Mouse (Mus musculus): ENCODE results near the gene Scarf2. TPM values are rescaled to one million over a fixed set of nuclear protein-coding genes. Genes with fewer than 3 reads are reported as not detected.

Gene Scarf2
- polyA plus RNA-seq, 1 experiment from 2014 or later: 7.2 TPM

- no peak for DNase-seq (ENCODE audit: low spot score)
Observed at GRCm38 (mm10) chr16:17794047-17794446, 3.0 kb upstream of the Scarf2 start.

GRCm38 (mm10) chr16:17795643-17796042 lies 1.4 kb upstream of the Scarf2 start:
- Histone ChIP-seq H3K4me1 (replicated peaks; ENCODE audit: control insufficient read depth, insufficient read depth, low read length) (peaks cover 4% of the 10 kb centered on the region), H3K27me3 (ENCODE audit: control insufficient read depth, insufficient read depth, low read length) (peaks cover 53% of the 10 kb centered on the region), H3K36me3 (ENCODE audit: control insufficient read depth, insufficient read depth, low read length) (no peaks in the 10 kb centered on the region), H3K4me3 (ENCODE audit: low read depth, low read length) (no peak overlapping the region), H3K4me2 (replicated peaks; ENCODE audit: low read depth, low read length) (no peak overlapping the region), H3K9me3 (ENCODE audit: control insufficient read depth, low read length) (no peaks in the 10 kb centered on the region), H3K27ac (ENCODE audit: low read depth, low read length) (no peak overlapping the region), H3K9ac (ENCODE audit: low read depth, low read length) (no peak overlapping the region)
- ATAC-seq (ENCODE audit: low FRiP score): no peak
- DNase-seq (ENCODE audit: low spot score): no peak
- 58% methylated on average over 5 of the region's 5 CpGs for WGBS

More at GRCm38 (mm10) chr16:17794047-17794446, 3.0 kb upstream of the Scarf2 start:
- H3K4me2 ChIP-seq (replicated peaks; ENCODE audit: low read depth, low read length): no peak overlapping the region
- no peak for ATAC-seq (ENCODE audit: low FRiP score)
- peaks cover 39% of the 10 kb centered on the region for H3K27me3 ChIP-seq (ENCODE audit: control insufficient read depth, insufficient read depth, low read length)
- peaks cover 2% of the 10 kb centered on the region; the same call in 1 of the 2 replicates for H3K36me3 ChIP-seq (ENCODE audit: control insufficient read depth, insufficient read depth, low read length)
- 82% methylated on average over 4 of the region's 4 CpGs for WGBS
- H3K27ac ChIP-seq (ENCODE audit: low read depth, low read length): no peak overlapping the region
- H3K9me3 ChIP-seq (ENCODE audit: control insufficient read depth, low read length): no peaks in the 10 kb centered on the region
- H3K4me3 ChIP-seq (ENCODE audit: low read depth, low read length): no peak overlapping the region
- no peak overlapping the region for H3K9ac ChIP-seq (ENCODE audit: low read depth, low read length)
- H3K4me1 ChIP-seq (replicated peaks; ENCODE audit: control insufficient read depth, insufficient read depth, low read length): peaks cover 4% of the 10 kb centered on the region

- peak overlapping the region; percentile 43 for H3K4me3 ChIP-seq (ENCODE audit: low read depth, low read length)
- DNase-seq (ENCODE audit: low spot score): peak; percentile 27
- peaks cover 4% of the 10 kb centered on the region for H3K4me1 ChIP-seq (replicated peaks; ENCODE audit: control insufficient read depth, insufficient read depth, low read length)
- ATAC-seq (ENCODE audit: low FRiP score): no peak
- H3K36me3 ChIP-seq (ENCODE audit: control insufficient read depth, insufficient read depth, low read length): no peaks in the 10 kb centered on the region
- H3K9me3 ChIP-seq (ENCODE audit: control insufficient read depth, low read length): no peaks in the 10 kb centered on the region
- no peak overlapping the region for H3K27ac ChIP-seq (ENCODE audit: low read depth, low read length)
- peak overlapping the region; percentile 81 for H3K4me2 ChIP-seq (replicated peaks; ENCODE audit: low read depth, low read length)
- H3K27me3 ChIP-seq (ENCODE audit: control insufficient read depth, insufficient read depth, low read length): peaks cover 60% of the 10 kb centered on the region
- H3K9ac ChIP-seq (ENCODE audit: low read depth, low read length): peak overlapping the region; percentile 70; the same call in 1 of the 2 replicates
Observed at GRCm38 (mm10) chr16:17796519-17796918, 563 bp upstream of the Scarf2 start.

- Histone ChIP-seq H3K9me3 (ENCODE audit: control insufficient read depth, low read length) (no peaks in the 10 kb centered on the region), H3K4me3 (ENCODE audit: low read depth, low read length) (peak overlapping the region; percentile 43), H3K4me2 (replicated peaks; ENCODE audit: low read depth, low read length) (peak overlapping the region; percentile 81), H3K4me1 (replicated peaks; ENCODE audit: control insufficient read depth, insufficient read depth, low read length) (peaks cover 8% of the 10 kb centered on the region), H3K27ac (ENCODE audit: low read depth, low read length) (0 out of 2 replicates have a peak overlapping the region, but pooled peaks have one; percentile 62), H3K9ac (ENCODE audit: low read depth, low read length) (peak overlapping the region; percentile 70), H3K27me3 (ENCODE audit: control insufficient read depth, insufficient read depth, low read length) (peaks cover 73% of the 10 kb centered on the region), H3K36me3 (ENCODE audit: control insufficient read depth, insufficient read depth, low read length) (no peaks in the 10 kb centered on the region)
- peak; percentile 68 for DNase-seq (ENCODE audit: low spot score)
- WGBS: 2% methylated on average over 29 of the region's 29 CpGs
- peak; percentile 17; the same call in 1 of the 2 replicates for ATAC-seq (ENCODE audit: low FRiP score)
Observed at GRCm38 (mm10) chr16:17797812-17798311, 780 bp downstream of the Scarf2 start.

GRCm38 (mm10) chr16:17798321-17799180 lies 1.5 kb downstream of the Scarf2 start:
- H3K9ac ChIP-seq (ENCODE audit: low read depth, low read length): peak overlapping the region; percentile 24; the same call in 1 of the 2 replicates
- no peaks in the 10 kb centered on the region for H3K9me3 ChIP-seq (ENCODE audit: control insufficient read depth, low read length)
- no peaks in the 10 kb centered on the region for H3K36me3 ChIP-seq (ENCODE audit: control insufficient read depth, insufficient read depth, low read length)
- 1% methylated on average over 37 of the region's 45 CpGs for WGBS
- peak; percentile 40; the same call in 1 of the 2 replicates for ATAC-seq (ENCODE audit: low FRiP score)
- H3K27ac ChIP-seq (ENCODE audit: low read depth, low read length): no peak overlapping the region
- no peak for DNase-seq (ENCODE audit: low spot score)
- H3K4me2 ChIP-seq (replicated peaks; ENCODE audit: low read depth, low read length): peak overlapping the region; percentile 81
- peaks cover 10% of the 10 kb centered on the region for H3K4me1 ChIP-seq (replicated peaks; ENCODE audit: control insufficient read depth, insufficient read depth, low read length)
- peak overlapping the region; percentile 43 for H3K4me3 ChIP-seq (ENCODE audit: low read depth, low read length)
- peaks cover 80% of the 10 kb centered on the region for H3K27me3 ChIP-seq (ENCODE audit: control insufficient read depth, insufficient read depth, low read length)

- H3K4me1 ChIP-seq (replicated peaks; ENCODE audit: control insufficient read depth, insufficient read depth, low read length): peaks cover 15% of the 10 kb centered on the region
- no peaks in the 10 kb centered on the region for H3K36me3 ChIP-seq (ENCODE audit: control insufficient read depth, insufficient read depth, low read length)
- H3K9me3 ChIP-seq (ENCODE audit: control insufficient read depth, low read length): no peaks in the 10 kb centered on the region
- H3K27me3 ChIP-seq (ENCODE audit: control insufficient read depth, insufficient read depth, low read length): peaks cover 90% of the 10 kb centered on the region
- H3K4me2 ChIP-seq (replicated peaks; ENCODE audit: low read depth, low read length): no peak overlapping the region
- no peak overlapping the region for H3K27ac ChIP-seq (ENCODE audit: low read depth, low read length)
- DNase-seq (ENCODE audit: low spot score): peak; percentile 21
- H3K9ac ChIP-seq (ENCODE audit: low read depth, low read length): no peak overlapping the region
- no peak overlapping the region for H3K4me3 ChIP-seq (ENCODE audit: low read depth, low read length)
- ATAC-seq (ENCODE audit: low FRiP score): no peak
Observed at GRCm38 (mm10) chr16:17799584-17799983, 2.5 kb downstream of the Scarf2 start.

GRCm38 (mm10) chr16:17801777-17802455 lies 4.8 kb downstream of the Scarf2 start:
- Histone ChIP-seq H3K9me3 (ENCODE audit: control insufficient read depth, low read length) (no peaks in the 10 kb centered on the region), H3K27me3 (ENCODE audit: control insufficient read depth, insufficient read depth, low read length) (peaks cover 94% of the 10 kb centered on the region), H3K27ac (ENCODE audit: low read depth, low read length) (no peak overlapping the region), H3K36me3 (ENCODE audit: control insufficient read depth, insufficient read depth, low read length) (no peaks in the 10 kb centered on the region), H3K4me2 (replicated peaks; ENCODE audit: low read depth, low read length) (no peak overlapping the region), H3K4me1 (replicated peaks; ENCODE audit: control insufficient read depth, insufficient read depth, low read length) (peaks cover 19% of the 10 kb centered on the region), H3K4me3 (ENCODE audit: low read depth, low read length) (no peak overlapping the region), H3K9ac (ENCODE audit: low read depth, low read length) (no peak overlapping the region)
- ATAC-seq (ENCODE audit: low FRiP score) (no peak), DNase-seq (ENCODE audit: low spot score) (peak; percentile 24)
- WGBS: 4% methylated on average over 7 of the region's 7 CpGs

- Histone ChIP-seq H3K27ac (ENCODE audit: low read depth, low read length) (no peak overlapping the region), H3K36me3 (ENCODE audit: control insufficient read depth, insufficient read depth, low read length) (no peaks in the 10 kb centered on the region), H3K4me3 (ENCODE audit: low read depth, low read length) (peak overlapping the region; percentile 23), H3K9me3 (ENCODE audit: control insufficient read depth, low read length) (no peaks in the 10 kb centered on the region), H3K9ac (ENCODE audit: low read depth, low read length) (no peak overlapping the region), H3K4me2 (replicated peaks; ENCODE audit: low read depth, low read length) (peak overlapping the region; percentile 47; the same call in 1 of the 2 replicates), H3K4me1 (replicated peaks; ENCODE audit: control insufficient read depth, insufficient read depth, low read length) (peaks cover 18% of the 10 kb centered on the region), H3K27me3 (ENCODE audit: control insufficient read depth, insufficient read depth, low read length) (peaks cover 92% of the 10 kb centered on the region)
- 5% methylated on average over 18 of the region's 18 CpGs for WGBS
- DNase-seq (ENCODE audit: low spot score): no peak
- no peak for ATAC-seq (ENCODE audit: low FRiP score)
Observed at GRCm38 (mm10) chr16:17802456-17802838, 5.4 kb downstream of the Scarf2 start.
